Mouse (Mus musculus) forebrain, postnatal 0 days (tissue): ENCODE data around the gene Pkp1. TPM values are rescaled to one million over a fixed set of nuclear protein-coding genes. Genes with fewer than 3 reads are reported as not detected.
A peak's percentile ranks its signal among the peaks of the same experiment; 100 is the strongest.

Experiments
- ATAC-seq: fragments of 200-750 bp; cut with Nextera tagmentation; 2 replicates; pipeline ENCODE4 v1.8.0; 2017; ENCODE audit warnings: mild to moderate bottlenecking, moderate library complexity
- DNase-seq: peaks from one replicate; pipeline ENCODE4 v3.0.0-alpha.2; 2015
- H3K27ac ChIP-seq: fragments of 300-500 bp; sonication (generic); 2 replicates; pipeline ENCODE4 v1.5.1; 2014; ENCODE audit warnings: low read depth, mild to moderate bottlenecking, antibody characterized with exemption, low read length, moderate library complexity, mixed read lengths
- H3K27me3 ChIP-seq: fragments of 300-500 bp; sonication (generic); 2 replicates; pipeline ENCODE4 v1.6.1; 2014; ENCODE audit warnings: mild to moderate bottlenecking, low read length, mixed read lengths; ENCODE audit not compliant: insufficient read depth
- H3K36me3 ChIP-seq: fragments of 300-500 bp; sonication (generic); 2 replicates; pipeline ENCODE4 v1.6.1; 2014; ENCODE audit warnings: mild to moderate bottlenecking, moderate library complexity; ENCODE audit not compliant: insufficient read depth
- H3K4me1 ChIP-seq: fragments of 300-500 bp; sonication (generic); 2 replicates; pipeline ENCODE4 v1.6.1; 2014; ENCODE audit warnings: antibody characterized with exemption; ENCODE audit not compliant: insufficient read depth
- H3K4me2 ChIP-seq: fragments of 300-500 bp; sonication (generic); 2 replicates; pipeline ENCODE4 v1.6.1; 2014; ENCODE audit warnings: low read depth, mild to moderate bottlenecking, moderate library complexity
- H3K4me3 ChIP-seq: fragments of 300-500 bp; sonication (generic); 2 replicates; pipeline ENCODE4 v1.5.1; 2014; ENCODE audit warnings: low read depth, low read length, mixed read lengths
- H3K9ac ChIP-seq: fragments of 300-500 bp; sonication (generic); 2 replicates; pipeline ENCODE4 v1.6.1; 2014; ENCODE audit warnings: mild to moderate bottlenecking
- H3K9me3 ChIP-seq: fragments of 300-500 bp; sonication (generic); 2 replicates; pipeline ENCODE4 v1.6.1; 2016; ENCODE audit warnings: low read length
- CTCF ChIP-seq: sonication (generic); IDR thresholded peaks from 2 replicates; pipeline ENCODE4 v1.5.1; 2016; ENCODE audit warnings: antibody characterized with exemption, control low read depth, low read depth
- WGBS: fragments of 180-500 bp; shearing (Covaris S2); extraction: QIAGEN DNeasy Blood & Tissue Kit; methylation state at CpG from one replicate; pipeline ENCODE4 v1.1.7; 2014; 5-methylcytosine and 5-hydroxymethylcytosine counted together
- polyA plus RNA-seq: library from polyadenylated mRNA; unstranded; fragments of >200 nt; fragmentation: Nextera tagmentation; extraction: Ambion mirVana; gene quantifications from 2 replicates; pipeline ENCODE4 v1.2.1, GENCODE M21; 2015
- total RNA-seq: library from RNA; depleted of rRNA; stranded (reverse); fragments of >200 nt; gene quantifications from 2 replicates; pipeline ENCODE4 v1.2.3, GENCODE M21; 2014

Pkp1 gene
- total and polyA plus RNA-seq, 2 experiments from 2014 or later = 0.06 to 0.10 TPM

GRCm38 (mm10) chr1:135840675-135841395 is 78.2 kb downstream of the Pkp1 start:
- 72% methylated on average over 15 of the region's 15 CpGs for WGBS
- DNase-seq = no peak

GRCm38 (mm10) chr1:135839065-135839464 is 79.9 kb downstream of the Pkp1 start:
- H3K27me3 ChIP-seq = no peaks in the 10 kb centered on the region
- H3K4me2 ChIP-seq = no peak overlapping the region
- no peak overlapping the region for H3K9ac ChIP-seq
- H3K9me3 ChIP-seq = no peaks in the 10 kb centered on the region
- ATAC-seq (no peak), DNase-seq (no peak)
- no peak overlapping the region for H3K4me3 ChIP-seq
- no peak for TF ChIP-seq CTCF
- WGBS = 87% methylated on average over 6 of the region's 6 CpGs
- no peak overlapping the region for H3K27ac ChIP-seq
- no peaks in the 10 kb centered on the region for H3K36me3 ChIP-seq
- H3K4me1 ChIP-seq = no peaks in the 10 kb centered on the region

More at GRCm38 (mm10) chr1:135840675-135841395, 78.2 kb downstream of the Pkp1 start:
- TF ChIP-seq CTCF = no peak
- Histone ChIP-seq H3K4me2 (no peak overlapping the region), H3K4me3 (no peak overlapping the region), H3K4me1 (no peaks in the 10 kb centered on the region), H3K27me3 (no peaks in the 10 kb centered on the region), H3K36me3 (no peaks in the 10 kb centered on the region), H3K27ac (no peak overlapping the region), H3K9ac (no peak overlapping the region), H3K9me3 (no peaks in the 10 kb centered on the region)
- no peak for ATAC-seq

- H3K4me3 ChIP-seq = no peak overlapping the region
- no peak overlapping the region for H3K27ac ChIP-seq
- no peak overlapping the region for H3K4me2 ChIP-seq
- DNase-seq = no peak
- H3K27me3 ChIP-seq = no peaks in the 10 kb centered on the region
- no peak for TF ChIP-seq CTCF
- 73% methylated on average over 4 of the region's 4 CpGs for WGBS
- H3K36me3 ChIP-seq = no peaks in the 10 kb centered on the region
- H3K9me3 ChIP-seq = no peaks in the 10 kb centered on the region
- ATAC-seq = no peak
- H3K9ac ChIP-seq = no peak overlapping the region
- no peaks in the 10 kb centered on the region for H3K4me1 ChIP-seq
Observed at GRCm38 (mm10) chr1:135838626-135839025, 80.4 kb downstream of the Pkp1 start.

GRCm38 (mm10) chr1:135835716-135836483 is 83.1 kb downstream of the Pkp1 start, which contains the start of gene Tnnt2:
Gene Tnnt2 (plus strand): TSS chr1:135836354.
- H3K4me3 ChIP-seq = no peak within 1 kb of the TSS
- no peak within 1 kb of the TSS for H3K4me2 ChIP-seq
- WGBS = 52% methylated on average over 9 of the region's 9 CpGs
- TF ChIP-seq CTCF = no peak
- no peaks in the 10 kb centered on the region for H3K36me3 ChIP-seq
- no peak within 1 kb of the TSS for H3K9ac ChIP-seq
- DNase-seq = no peak
- no peaks in the 10 kb centered on the region for H3K27me3 ChIP-seq
- ATAC-seq = no peak; the same call in 1 of the 2 replicates
- H3K4me1 ChIP-seq = no peaks in the 10 kb centered on the region
- no peak within 1 kb of the TSS for H3K27ac ChIP-seq
- H3K9me3 ChIP-seq = no peaks in the 10 kb centered on the region

- H3K4me2 ChIP-seq = no peak overlapping the region
- H3K27ac ChIP-seq = no peak overlapping the region
- no peaks in the 10 kb centered on the region for H3K27me3 ChIP-seq
- WGBS = 88% methylated on average over 8 of the region's 8 CpGs
- H3K4me1 ChIP-seq = no peaks in the 10 kb centered on the region
- H3K36me3 ChIP-seq = no peaks in the 10 kb centered on the region
- H3K9me3 ChIP-seq = no peaks in the 10 kb centered on the region
- no peak overlapping the region for H3K9ac ChIP-seq
- H3K4me3 ChIP-seq = no peak overlapping the region
- ATAC-seq (no peak), DNase-seq (no peak)
- TF ChIP-seq CTCF = no peak
Observed at GRCm38 (mm10) chr1:135834983-135835382, 84.0 kb downstream of the Pkp1 start.

- no peak for TF ChIP-seq CTCF
- Histone ChIP-seq H3K4me2 (no peak overlapping the region), H3K9ac (no peak overlapping the region), H3K4me3 (no peak overlapping the region), H3K4me1 (no peaks in the 10 kb centered on the region), H3K27ac (no peak overlapping the region), H3K27me3 (no peaks in the 10 kb centered on the region), H3K9me3 (no peaks in the 10 kb centered on the region), H3K36me3 (no peaks in the 10 kb centered on the region)
- no peak for DNase-seq
- ATAC-seq = 0 out of 2 replicates have a peak, but pooled peaks have one; percentile 43
- 63% methylated on average over 6 of the region's 6 CpGs for WGBS
Observed at GRCm38 (mm10) chr1:135834206-135834859, 84.7 kb downstream of the Pkp1 start.
